Mouse (Mus musculus): ENCODE results near the gene Igdcc4.

DNA sequence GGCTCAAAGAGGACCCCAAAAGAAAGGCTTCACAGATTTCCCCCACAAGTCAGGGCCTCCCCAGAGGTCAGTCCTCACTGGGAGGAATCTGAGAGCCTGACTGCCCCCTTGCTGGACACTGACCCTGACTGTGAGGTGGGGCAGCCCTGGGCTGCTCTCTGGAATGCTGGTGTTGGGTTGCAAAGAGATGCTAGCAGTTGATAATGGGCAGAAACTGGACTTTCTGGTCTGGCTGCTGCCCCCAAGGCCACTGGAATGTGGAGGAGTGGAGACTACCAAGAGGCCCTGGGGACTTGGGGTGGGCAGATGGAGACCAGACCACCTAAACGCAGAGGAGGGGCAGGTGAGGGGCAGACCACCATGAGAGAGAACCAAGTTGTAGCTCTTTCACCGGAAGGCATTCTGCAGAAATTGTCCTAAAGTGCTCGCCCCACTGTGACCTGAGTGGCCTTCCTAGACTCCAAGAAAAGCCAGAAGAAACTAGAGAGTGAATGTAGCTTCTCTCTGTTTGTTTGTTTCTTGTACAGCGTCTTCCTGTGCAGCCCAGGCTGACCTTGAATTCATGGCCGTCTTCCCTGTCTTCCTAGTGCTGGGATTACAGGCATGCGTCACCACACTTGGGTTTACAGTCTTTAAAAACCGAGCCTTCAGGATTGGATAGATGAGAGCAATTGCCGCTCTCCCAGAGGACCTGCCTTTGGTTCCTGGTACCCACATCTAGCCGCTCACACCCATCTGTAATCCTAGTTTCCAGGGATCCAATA, 53.6 kb downstream of the Igdcc4 start:
- TF ChIP-seq GATA1 (IDR thresholded peaks at IDR 0.05; ENCODE audit: low read length) (no peak), TAL1 (IDR thresholded peaks at IDR 0.05; ENCODE audit: low read length) (no peak)

All from erythroblast, embryonic 14.5 days (primary cell).